Mouse (Mus musculus) midbrain, embryonic 15.5 days (tissue): Measurements from ENCODE around the gene Borcs5. TPM values are rescaled to one million over a fixed set of nuclear protein-coding genes. Genes with fewer than 3 reads are reported as not detected.
A peak's percentile ranks its signal among the peaks of the same experiment; 100 is the strongest.

Experiments used
- ATAC-seq: fragments of 200-750 bp; cut with Nextera tagmentation; replicated peaks from 2 replicates; pipeline ENCODE4 v1.8.0; 2017; ENCODE audit warnings: moderate TSS enrichment
- H3K27ac ChIP-seq: fragments of 300-500 bp; sonication (generic); 2 replicates; pipeline ENCODE4 v1.5.1; 2015; ENCODE audit warnings: mild to moderate bottlenecking, inconsistent platforms
- H3K27me3 ChIP-seq: fragments of 300-500 bp; sonication (generic); replicated peaks from 2 replicates; pipeline ENCODE4 v1.6.1; 2015; ENCODE audit warnings: inconsistent platforms
- H3K36me3 ChIP-seq: fragments of 300-500 bp; sonication (generic); replicated peaks from 2 replicates; pipeline ENCODE4 v1.6.1; 2015; ENCODE audit warnings: inconsistent platforms
- H3K4me1 ChIP-seq: fragments of 300-500 bp; sonication (generic); 2 replicates; pipeline ENCODE4 v1.6.1; 2015; ENCODE audit warnings: inconsistent platforms
- H3K4me2 ChIP-seq: fragments of 300-500 bp; sonication (generic); 2 replicates; pipeline ENCODE4 v1.6.1; 2015; ENCODE audit warnings: inconsistent platforms, mild to moderate bottlenecking, moderate library complexity
- H3K4me3 ChIP-seq: fragments of 300-500 bp; sonication (generic); 2 replicates; pipeline ENCODE4 v1.5.1; 2015; ENCODE audit warnings: mild to moderate bottlenecking, inconsistent platforms
- H3K9ac ChIP-seq: fragments of 300-500 bp; sonication (generic); 2 replicates; pipeline ENCODE4 v1.6.1; 2015; ENCODE audit warnings: mild to moderate bottlenecking, inconsistent platforms
- H3K9me3 ChIP-seq: fragments of 300-500 bp; sonication (generic); 2 replicates; pipeline ENCODE4 v1.6.1; 2016; ENCODE audit warnings: inconsistent platforms
- WGBS: fragments of 180-500 bp; shearing (Covaris S2); methylation state at CpG from one replicate; pipeline ENCODE4 v1.1.7; 2015; ENCODE audit warnings: mixed read lengths; 5-methylcytosine and 5-hydroxymethylcytosine counted together
- polyA plus RNA-seq: library from polyadenylated mRNA; unstranded; fragments of >200 nt; fragmentation: Nextera tagmentation; extraction: Ambion mirVana; gene quantifications from 2 replicates; pipeline ENCODE4 v1.2.1, GENCODE M21; 2015

The Borcs5 gene
- polyA plus RNA-seq, 1 experiment from 2014 or later: 49.7 TPM

DNA sequence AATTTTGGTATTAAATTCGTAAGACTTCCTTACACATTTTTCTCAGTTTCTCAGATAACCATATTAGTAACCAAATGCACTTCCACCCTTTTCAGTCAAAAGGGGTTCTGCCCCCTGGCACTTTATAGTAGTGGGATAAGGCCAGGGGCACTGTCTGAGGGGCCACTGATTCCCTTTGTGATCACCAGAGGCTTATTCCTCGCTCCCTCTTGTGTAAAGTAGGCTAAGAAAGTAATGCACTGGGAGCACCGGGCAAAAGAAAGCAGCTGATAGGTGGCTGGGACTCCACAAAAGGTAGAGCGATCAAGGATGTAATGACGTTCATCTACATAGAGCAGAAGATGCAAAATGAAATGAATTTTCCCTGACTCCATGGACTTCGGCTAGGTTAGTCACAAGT is 46.2 kb downstream of the Borcs5 start:
- H3K36me3 ChIP-seq: no peaks in the 10 kb centered on the region; the same call in 1 of the 2 replicates
- peak; percentile 69 for ATAC-seq
- no peak overlapping the region for H3K4me3 ChIP-seq
- H3K9ac ChIP-seq: no peak overlapping the region
- 65% methylated on average over 6 of the region's 6 CpGs for WGBS
- H3K4me1 ChIP-seq: peaks cover 12% of the 10 kb centered on the region
- no peak overlapping the region for H3K4me2 ChIP-seq
- peak overlapping the region; percentile 45 for H3K27ac ChIP-seq
- no peaks in the 10 kb centered on the region for H3K9me3 ChIP-seq
- no peaks in the 10 kb centered on the region for H3K27me3 ChIP-seq

- 90% methylated on average over 6 of the region's 6 CpGs for WGBS
- H3K9ac ChIP-seq: no peak overlapping the region
- no peak overlapping the region for H3K4me3 ChIP-seq
- H3K27ac ChIP-seq: no peak overlapping the region
- H3K9me3 ChIP-seq: no peaks in the 10 kb centered on the region
- H3K27me3 ChIP-seq: no peaks in the 10 kb centered on the region
- ATAC-seq: no peak
- H3K4me2 ChIP-seq: no peak overlapping the region
- no peaks in the 10 kb centered on the region for H3K4me1 ChIP-seq
- no peaks in the 10 kb centered on the region for H3K36me3 ChIP-seq
Measured at GRCm38 (mm10) chr6:134694498-134694897, 55.2 kb downstream of the Borcs5 start.

- no peak overlapping the region for H3K4me2 ChIP-seq
- no peak overlapping the region for H3K4me3 ChIP-seq
- 96% methylated on average over 3 of the region's 3 CpGs for WGBS
- ATAC-seq: no peak
- no peak overlapping the region for H3K9ac ChIP-seq
- no peaks in the 10 kb centered on the region for H3K4me1 ChIP-seq
- H3K27me3 ChIP-seq: no peaks in the 10 kb centered on the region
- no peaks in the 10 kb centered on the region for H3K36me3 ChIP-seq
- H3K9me3 ChIP-seq: no peaks in the 10 kb centered on the region
- H3K27ac ChIP-seq: no peak overlapping the region
Measured at GRCm38 (mm10) chr6:134694988-134695387, 55.7 kb downstream of the Borcs5 start.

- H3K27ac ChIP-seq: no peak overlapping the region
- no peak overlapping the region for H3K4me3 ChIP-seq
- H3K9ac ChIP-seq: no peak overlapping the region
- H3K27me3 ChIP-seq: no peaks in the 10 kb centered on the region
- H3K4me2 ChIP-seq: no peak overlapping the region
- H3K9me3 ChIP-seq: no peaks in the 10 kb centered on the region
- 92% methylated on average over 3 of the region's 3 CpGs for WGBS
- H3K4me1 ChIP-seq: no peaks in the 10 kb centered on the region
- no peak for ATAC-seq
- no peaks in the 10 kb centered on the region for H3K36me3 ChIP-seq
Measured at GRCm38 (mm10) chr6:134695625-134696024, 56.3 kb downstream of the Borcs5 start.

DNA sequence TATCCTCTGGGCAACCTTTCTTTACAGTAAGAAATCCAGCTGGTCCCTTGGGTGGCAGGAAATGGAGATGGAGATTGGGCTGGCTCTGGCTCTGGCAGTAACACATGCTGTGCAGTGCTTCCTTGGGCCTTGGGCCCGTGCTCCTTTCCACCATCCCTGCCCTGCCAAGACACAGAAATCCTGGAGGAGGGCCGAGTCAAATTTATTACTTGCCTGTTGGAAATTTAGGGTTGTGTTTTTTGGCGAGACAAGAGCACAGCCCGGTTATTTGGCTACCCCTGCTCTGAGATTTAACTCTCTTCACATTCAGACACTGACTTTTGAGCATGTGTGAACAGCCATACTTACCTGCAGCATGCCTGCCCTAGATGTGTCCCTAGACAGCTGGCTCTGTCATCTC is 56.8 kb downstream of the Borcs5 start:
- Histone ChIP-seq H3K4me1 (no peaks in the 10 kb centered on the region), H3K9ac (no peak overlapping the region), H3K36me3 (no peaks in the 10 kb centered on the region), H3K4me2 (no peak overlapping the region), H3K27ac (no peak overlapping the region), H3K9me3 (no peaks in the 10 kb centered on the region), H3K27me3 (no peaks in the 10 kb centered on the region), H3K4me3 (no peak overlapping the region)
- 69% methylated on average over 4 of the region's 4 CpGs for WGBS
- ATAC-seq: no peak

DNA sequence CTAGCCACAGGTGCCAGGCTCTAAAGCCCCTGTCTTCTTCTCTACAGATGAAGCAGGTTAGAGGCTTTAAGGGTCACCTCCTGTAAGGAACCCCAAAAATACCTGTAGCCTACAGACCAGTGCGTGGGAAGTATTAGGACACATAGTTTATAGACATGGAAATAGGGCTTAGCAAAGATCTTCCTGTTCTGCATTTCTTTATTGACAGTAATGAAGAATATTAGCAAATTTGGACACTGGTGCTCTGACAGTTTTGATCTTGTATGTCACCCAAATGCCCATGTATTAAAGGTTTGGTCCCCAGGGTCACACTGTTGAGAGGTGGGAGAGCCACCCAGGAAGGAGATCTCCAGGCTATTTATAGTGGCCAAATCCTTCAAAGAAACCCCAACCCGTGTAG is 57.2 kb downstream of the Borcs5 start:
- 80% methylated on average over 2 of the region's 2 CpGs for WGBS
- Histone ChIP-seq H3K4me1 (no peaks in the 10 kb centered on the region), H3K27ac (no peak overlapping the region), H3K36me3 (no peaks in the 10 kb centered on the region), H3K9me3 (no peaks in the 10 kb centered on the region), H3K9ac (no peak overlapping the region), H3K4me2 (no peak overlapping the region), H3K4me3 (no peak overlapping the region), H3K27me3 (no peaks in the 10 kb centered on the region)
- ATAC-seq: no peak

DNA sequence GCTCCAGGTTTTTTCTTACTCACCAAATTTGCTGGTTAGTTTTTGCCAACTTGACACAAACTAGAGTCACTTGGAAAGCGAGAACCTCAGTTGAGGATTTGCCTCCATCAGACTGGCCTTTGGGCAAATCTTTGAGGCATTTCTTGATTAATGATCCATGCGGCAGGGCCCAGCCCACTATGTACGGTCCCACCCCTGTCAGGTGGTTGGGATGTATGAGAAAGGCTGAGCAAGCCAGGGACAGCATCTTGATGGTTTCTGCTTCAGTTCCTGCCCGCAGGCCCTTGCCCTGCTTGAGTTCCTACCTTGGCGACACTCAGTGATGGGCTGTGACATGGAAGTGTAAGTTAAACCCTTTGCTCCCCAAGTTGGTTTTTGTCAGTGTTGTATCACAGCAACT is 58.9 kb downstream of the Borcs5 start:
- WGBS: 92% methylated on average over 5 of the region's 5 CpGs
- Histone ChIP-seq H3K9me3 (no peaks in the 10 kb centered on the region), H3K4me3 (no peak overlapping the region), H3K27ac (no peak overlapping the region), H3K36me3 (no peaks in the 10 kb centered on the region), H3K4me1 (no peaks in the 10 kb centered on the region), H3K4me2 (no peak overlapping the region), H3K27me3 (no peaks in the 10 kb centered on the region), H3K9ac (no peak overlapping the region)
- no peak for ATAC-seq

DNA sequence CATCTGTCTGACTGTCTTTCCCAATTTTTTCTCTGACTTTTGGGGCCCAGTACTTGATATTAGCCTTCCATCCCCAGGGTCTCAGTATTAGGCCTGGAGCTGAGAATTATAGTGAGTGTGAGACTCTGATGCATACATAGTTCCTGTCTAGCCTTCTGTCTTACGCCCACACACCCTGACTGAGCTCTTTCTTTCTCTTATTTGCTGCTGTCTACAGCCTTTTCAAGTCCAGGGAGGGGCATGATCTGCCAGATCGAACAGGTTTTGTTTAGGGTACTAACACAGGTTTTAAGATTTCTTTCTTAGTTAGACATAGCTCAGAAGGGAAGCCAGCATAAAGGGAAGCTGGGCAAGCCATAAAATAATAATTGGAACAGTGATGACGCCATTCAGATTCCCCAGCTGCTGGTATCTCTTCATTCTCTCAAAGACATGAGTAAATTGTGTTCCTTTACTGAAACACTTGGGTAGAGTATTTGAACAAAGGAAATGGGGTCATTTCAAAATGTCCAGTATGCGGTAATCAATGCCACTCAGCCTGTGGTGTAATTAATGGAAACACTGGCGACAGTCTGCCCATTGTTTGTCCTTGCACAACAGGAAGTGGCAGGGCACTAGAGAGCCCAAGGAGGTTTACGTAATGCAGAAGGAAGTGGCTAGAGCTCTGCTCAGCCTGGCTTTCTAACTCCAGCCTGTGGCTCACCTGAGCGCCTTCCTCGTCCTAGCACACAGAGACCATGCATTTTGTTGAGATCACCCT is 61.3 kb downstream of the Borcs5 start:
- no peaks in the 10 kb centered on the region for H3K4me1 ChIP-seq
- H3K4me3 ChIP-seq: no peak overlapping the region
- WGBS: 68% methylated on average over 8 of the region's 8 CpGs
- H3K9me3 ChIP-seq: no peaks in the 10 kb centered on the region
- ATAC-seq: no peak
- H3K9ac ChIP-seq: no peak overlapping the region
- no peak overlapping the region for H3K4me2 ChIP-seq
- H3K36me3 ChIP-seq: no peaks in the 10 kb centered on the region
- H3K27ac ChIP-seq: no peak overlapping the region
- no peaks in the 10 kb centered on the region for H3K27me3 ChIP-seq

DNA sequence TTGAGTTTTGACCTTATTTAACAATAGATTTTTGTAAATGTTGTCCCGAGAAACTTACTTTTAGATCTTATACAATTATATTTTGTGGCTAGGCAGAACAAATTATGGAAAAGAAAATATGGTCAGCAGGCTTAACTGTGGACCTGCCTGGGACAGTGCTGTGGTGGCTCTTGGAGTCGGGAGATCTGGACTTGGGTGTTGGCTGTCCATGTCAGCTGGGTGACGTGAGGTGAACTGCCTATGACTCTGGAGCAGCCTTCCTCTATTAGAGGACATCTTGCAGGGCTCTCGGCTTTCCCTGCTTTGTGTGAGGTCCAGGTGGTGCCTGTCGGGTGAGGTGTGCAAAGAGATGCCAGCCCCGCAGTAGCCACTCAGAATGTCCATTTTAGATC is 61.9 kb downstream of the Borcs5 start:
- Histone ChIP-seq H3K4me2 (no peak overlapping the region), H3K27me3 (no peaks in the 10 kb centered on the region), H3K9ac (no peak overlapping the region), H3K9me3 (no peaks in the 10 kb centered on the region), H3K27ac (no peak overlapping the region), H3K4me3 (no peak overlapping the region), H3K4me1 (no peaks in the 10 kb centered on the region), H3K36me3 (no peaks in the 10 kb centered on the region)
- WGBS: 91% methylated on average over 6 of the region's 6 CpGs
- ATAC-seq: no peak

DNA sequence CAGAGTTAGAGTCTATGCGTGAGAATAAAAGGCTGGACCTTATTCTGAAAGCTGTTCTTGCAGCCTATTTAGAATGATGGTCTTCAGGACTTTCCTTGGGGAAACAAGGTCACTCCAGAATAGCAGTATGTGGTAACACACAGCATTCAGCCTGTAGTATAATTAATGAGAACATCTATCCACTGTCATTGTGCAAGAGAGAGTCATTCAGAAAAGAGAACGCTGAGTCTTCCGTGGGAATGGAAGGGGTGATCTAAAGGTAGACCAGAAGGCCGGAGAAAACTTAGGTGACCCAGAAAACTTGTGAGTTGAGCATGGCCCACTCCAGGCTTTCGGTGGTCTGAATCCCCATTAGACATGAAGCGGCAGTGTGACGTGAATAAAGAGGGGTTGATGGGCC is 62.9 kb downstream of the Borcs5 start:
- no peaks in the 10 kb centered on the region for H3K9me3 ChIP-seq
- WGBS: 91% methylated on average over 7 of the region's 7 CpGs
- H3K27ac ChIP-seq: no peak overlapping the region
- no peaks in the 10 kb centered on the region for H3K4me1 ChIP-seq
- H3K4me3 ChIP-seq: no peak overlapping the region
- no peaks in the 10 kb centered on the region for H3K27me3 ChIP-seq
- no peak overlapping the region for H3K4me2 ChIP-seq
- H3K36me3 ChIP-seq: no peaks in the 10 kb centered on the region
- H3K9ac ChIP-seq: no peak overlapping the region
- no peak for ATAC-seq

- Histone ChIP-seq H3K4me3 (no peak overlapping the region), H3K36me3 (no peaks in the 10 kb centered on the region), H3K27ac (no peak overlapping the region), H3K4me2 (no peak overlapping the region), H3K27me3 (no peaks in the 10 kb centered on the region), H3K9ac (no peak overlapping the region), H3K9me3 (no peaks in the 10 kb centered on the region), H3K4me1 (no peaks in the 10 kb centered on the region)
- 94% methylated on average over 4 of the region's 4 CpGs for WGBS
- no peak for ATAC-seq
Measured at GRCm38 (mm10) chr6:134703053-134703690, 63.9 kb downstream of the Borcs5 start.

- Histone ChIP-seq H3K4me2 (no peak overlapping the region), H3K9ac (no peak overlapping the region), H3K27ac (no peak overlapping the region), H3K4me1 (no peaks in the 10 kb centered on the region), H3K27me3 (no peaks in the 10 kb centered on the region), H3K9me3 (no peaks in the 10 kb centered on the region), H3K4me3 (no peak overlapping the region), H3K36me3 (no peaks in the 10 kb centered on the region)
- WGBS: 91% methylated on average over 4 of the region's 4 CpGs
- ATAC-seq: no peak
Measured at GRCm38 (mm10) chr6:134706467-134706866, 67.2 kb downstream of the Borcs5 start.

DNA sequence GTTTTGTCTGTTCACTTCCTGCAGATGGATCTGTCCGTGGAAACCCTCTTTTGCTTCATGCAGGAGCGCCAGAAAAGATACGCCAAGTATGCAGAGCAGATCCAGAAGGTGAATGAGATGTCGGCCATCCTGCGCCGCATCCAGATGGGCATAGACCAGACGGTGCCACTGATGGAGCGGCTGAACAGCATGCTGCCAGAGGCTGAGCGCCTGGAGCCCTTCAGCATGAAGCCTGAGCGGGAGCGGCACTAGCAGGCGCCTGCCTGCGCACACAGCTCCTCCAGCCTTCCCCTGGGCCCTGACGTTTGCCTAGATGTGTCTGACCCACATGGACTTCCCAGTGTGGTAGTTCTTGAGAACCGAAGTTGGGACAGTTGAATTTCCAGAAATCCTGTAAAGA is 70.7 kb downstream of the Borcs5 start:
- no peak for ATAC-seq
- no peak overlapping the region for H3K27ac ChIP-seq
- H3K4me3 ChIP-seq: no peak overlapping the region

More for the DNA sequence above, 70.7 kb downstream of the Borcs5 start:
- 89% methylated on average over 15 of the region's 15 CpGs for WGBS
- Histone ChIP-seq H3K4me2 (no peak overlapping the region), H3K9ac (no peak overlapping the region), H3K27me3 (no peaks in the 10 kb centered on the region), H3K36me3 (no peaks in the 10 kb centered on the region), H3K9me3 (no peaks in the 10 kb centered on the region), H3K4me1 (no peaks in the 10 kb centered on the region)
